Mouse (Mus musculus) thymus, adult 2 months (tissue): ENCODE measurements at regions not wholly inside any gene's neighbourhood (a gene's known extent, or its start where the extent isn't known, plus 50 kb on each side); places are given as distances from the start of the nearest gene placed in this dataset.
"Not testable (repeated sequence)": the region's sequence is repeated elsewhere in the genome, so short reads cannot be mapped to it uniquely, and the experiment has no call there.

ENCODE experiments used
- CTCF ChIP-seq: fragments of 200-500 bp; IDR thresholded peaks from 2 replicates; pipeline ENCODE4 v1.5.1; 2012; ENCODE audit warnings: mild to moderate bottlenecking, control low read depth, low read length, moderate library complexity, borderline replicate concordance; ENCODE audit not compliant: control insufficient read depth, poor library complexity, insufficient read depth; ENCODE audit errors: extremely low read depth
- POLR2A ChIP-seq: fragments of 200-500 bp; IDR thresholded peaks from 2 replicates; pipeline ENCODE4 v1.6.1; 2012; ENCODE audit warnings: mild to moderate bottlenecking, low read length, control low read depth, moderate library complexity; ENCODE audit not compliant: control insufficient read depth, poor library complexity, insufficient read depth; ENCODE audit errors: extremely low read depth

- TF ChIP-seq CTCF, POLR2A: not testable (repeated sequence)
These were observed 119.3 kb upstream of the Tbl1xr1 start for GRCm38 (mm10) chr3:21957105-21957504.
